Mouse (Mus musculus): ENCODE measurements around the gene Bdkrb2.

Gene Bdkrb2

GRCm38 (mm10) chr12:105593471-105593870, 30.4 kb downstream of the Bdkrb2 start:
- no peak for DNase-seq (ENCODE audit: low spot score)

- DNase-seq (ENCODE audit: low spot score): no peak
Observed at GRCm38 (mm10) chr12:105597135-105597534, 34.1 kb downstream of the Bdkrb2 start.

- DNase-seq (ENCODE audit: low spot score): no peak
Observed at GRCm38 (mm10) chr12:105598503-105598902, 35.5 kb downstream of the Bdkrb2 start.

- no peak for DNase-seq (ENCODE audit: low spot score)
Observed at GRCm38 (mm10) chr12:105599098-105599497, 36.1 kb downstream of the Bdkrb2 start.

GRCm38 (mm10) chr12:105601586-105601985, 38.6 kb downstream of the Bdkrb2 start:
- DNase-seq (ENCODE audit: low spot score): peak; percentile 47

GRCm38 (mm10) chr12:105602581-105603210, 39.7 kb downstream of the Bdkrb2 start, which contains the start of gene Bdkrb1:
Bdkrb1 (plus strand) TSS chr12:105603085.
- no peak for DNase-seq (ENCODE audit: low spot score)

- no peak for DNase-seq (ENCODE audit: low spot score)
Observed at GRCm38 (mm10) chr12:105603904-105604303, 40.9 kb downstream of the Bdkrb2 start.

GRCm38 (mm10) chr12:105605212-105605611, 42.2 kb downstream of the Bdkrb2 start:
- no peak for DNase-seq (ENCODE audit: low spot score)

GRCm38 (mm10) chr12:105606881-105607280, 43.9 kb downstream of the Bdkrb2 start:
- no peak for DNase-seq (ENCODE audit: low spot score)

- DNase-seq (ENCODE audit: low spot score): no peak
Observed at GRCm38 (mm10) chr12:105611045-105611444, 48.0 kb downstream of the Bdkrb2 start.

- DNase-seq (ENCODE audit: low spot score): peak; percentile 84
Observed at GRCm38 (mm10) chr12:105611748-105612147, 48.7 kb downstream of the Bdkrb2 start.

- no peak for DNase-seq (ENCODE audit: low spot score)
Observed at GRCm38 (mm10) chr12:105613559-105613958, 50.5 kb downstream of the Bdkrb2 start.

- no peak for DNase-seq (ENCODE audit: low spot score)
Observed at GRCm38 (mm10) chr12:105622048-105622447, 59.0 kb downstream of the Bdkrb2 start.

GRCm38 (mm10) chr12:105622981-105623539, 60.0 kb downstream of the Bdkrb2 start:
- DNase-seq (ENCODE audit: low spot score): no peak

- no peak for DNase-seq (ENCODE audit: low spot score)
Observed at GRCm38 (mm10) chr12:105625798-105626197, 62.8 kb downstream of the Bdkrb2 start.

- DNase-seq (ENCODE audit: low spot score): no peak
Observed at GRCm38 (mm10) chr12:105634374-105635067, 71.5 kb downstream of the Bdkrb2 start.

GRCm38 (mm10) chr12:105636551-105636950, 73.5 kb downstream of the Bdkrb2 start:
- no peak for DNase-seq (ENCODE audit: low spot score)

GRCm38 (mm10) chr12:105637554-105637953, 74.5 kb downstream of the Bdkrb2 start:
- no peak for DNase-seq (ENCODE audit: low spot score)

- DNase-seq (ENCODE audit: low spot score): no peak
Observed at GRCm38 (mm10) chr12:105642770-105643321, 79.8 kb downstream of the Bdkrb2 start.
